Mouse (Mus musculus) forebrain, embryonic 10.5 days (tissue): ENCODE data around the gene Cacna2d2. TPM values are rescaled to one million over a fixed set of nuclear protein-coding genes. Genes with fewer than 3 reads are reported as not detected.

Experiments
- DNase-seq: peaks from one replicate; pipeline ENCODE4 v3.0.0-alpha.2; 2017; ENCODE audit warnings: low spot score; ENCODE audit errors: extremely low spot score
- H3K27ac ChIP-seq: fragments of 300-500 bp; sonication (generic); 2 replicates; pipeline ENCODE4 v1.5.1; 2016; ENCODE audit warnings: mild to moderate bottlenecking
- H3K27me3 ChIP-seq: fragments of 300-500 bp; sonication (generic); 2 replicates; pipeline ENCODE4 v1.6.1; 2016; ENCODE audit warnings: mild to moderate bottlenecking; ENCODE audit not compliant: poor library complexity, severe bottlenecking
- H3K36me3 ChIP-seq: fragments of 300-500 bp; sonication (generic); replicated peaks from 2 replicates; pipeline ENCODE4 v1.6.1; 2016; ENCODE audit warnings: mild to moderate bottlenecking, moderate library complexity
- H3K4me1 ChIP-seq: fragments of 300-500 bp; sonication (generic); 2 replicates; pipeline ENCODE4 v1.6.1; 2016
- H3K4me3 ChIP-seq: fragments of 300-500 bp; sonication (generic); 2 replicates; pipeline ENCODE4 v1.5.1; 2016; ENCODE audit warnings: mild to moderate bottlenecking, moderate library complexity
- H3K9me3 ChIP-seq: fragments of 300-500 bp; sonication (generic); 2 replicates; pipeline ENCODE4 v1.6.1; 2016; ENCODE audit warnings: mild to moderate bottlenecking, moderate library complexity
- WGBS: fragments of 180-500 bp; shearing (Covaris S2); methylation state at CpG from one replicate; pipeline ENCODE4 v1.1.7; 2016; 5-methylcytosine and 5-hydroxymethylcytosine counted together
- polyA plus RNA-seq: library from polyadenylated mRNA; unstranded; fragments of >200 nt; fragmentation: Nextera tagmentation; extraction: Ambion mirVana; gene quantifications from 2 replicates; pipeline ENCODE4 v1.2.1, GENCODE M21; 2016

Gene Cacna2d2
- polyA plus RNA-seq, 1 experiment from 2014 or later: 1.2 TPM

GRCm38 (mm10) chr9:107377961-107378512 lies 21.4 kb upstream of the Cacna2d2 start:
- Histone ChIP-seq H3K27me3 (peaks cover 99% of the 10 kb centered on the region), H3K27ac (peak overlapping the region; percentile 54), H3K9me3 (no peaks in the 10 kb centered on the region), H3K36me3 (no peaks in the 10 kb centered on the region), H3K4me3 (peak overlapping the region; percentile 57), H3K4me1 (peaks cover 33% of the 10 kb centered on the region)
- WGBS: under 1% methylated on average over 35 of the region's 35 CpGs
- peak; percentile 55 for DNase-seq

GRCm38 (mm10) chr9:107381723-107382122 lies 17.7 kb upstream of the Cacna2d2 start:
- Histone ChIP-seq H3K27ac (no peak overlapping the region), H3K36me3 (no peaks in the 10 kb centered on the region), H3K4me1 (peaks cover 17% of the 10 kb centered on the region), H3K27me3 (peaks cover 99% of the 10 kb centered on the region), H3K4me3 (no peak overlapping the region), H3K9me3 (no peaks in the 10 kb centered on the region)
- peak; percentile 47 for DNase-seq
- WGBS: 6% methylated on average over 8 of the region's 8 CpGs

GRCm38 (mm10) chr9:107384396-107384795 lies 15.0 kb upstream of the Cacna2d2 start:
- Histone ChIP-seq H3K27ac (no peak overlapping the region), H3K4me1 (peaks cover 9% of the 10 kb centered on the region), H3K4me3 (no peak overlapping the region), H3K27me3 (peaks cover 92% of the 10 kb centered on the region), H3K36me3 (no peaks in the 10 kb centered on the region), H3K9me3 (no peaks in the 10 kb centered on the region)
- 29% methylated on average over 3 of the region's 3 CpGs for WGBS
- no peak for DNase-seq

GRCm38 (mm10) chr9:107386722-107387121 lies 12.7 kb upstream of the Cacna2d2 start:
- DNase-seq: no peak
- Histone ChIP-seq H3K36me3 (no peaks in the 10 kb centered on the region), H3K4me3 (no peak overlapping the region), H3K9me3 (no peaks in the 10 kb centered on the region), H3K4me1 (peaks cover 21% of the 10 kb centered on the region), H3K27ac (no peak overlapping the region), H3K27me3 (peaks cover 73% of the 10 kb centered on the region)
- 64% methylated on average over 3 of the region's 3 CpGs for WGBS

- Histone ChIP-seq H3K9me3 (no peaks in the 10 kb centered on the region), H3K4me1 (peaks cover 21% of the 10 kb centered on the region), H3K4me3 (no peak overlapping the region), H3K36me3 (no peaks in the 10 kb centered on the region), H3K27ac (no peak overlapping the region), H3K27me3 (peaks cover 64% of the 10 kb centered on the region)
- no peak for DNase-seq
- 86% methylated on average over 3 of the region's 3 CpGs for WGBS
Observed at GRCm38 (mm10) chr9:107387708-107388107, 11.7 kb upstream of the Cacna2d2 start.

GRCm38 (mm10) chr9:107388263-107388662 lies 11.1 kb upstream of the Cacna2d2 start:
- WGBS: 78% methylated on average over 2 of the region's 2 CpGs
- peaks cover 58% of the 10 kb centered on the region for H3K27me3 ChIP-seq

GRCm38 (mm10) chr9:107396397-107396796 lies 3.0 kb upstream of the Cacna2d2 start:
- no peak overlapping the region for H3K4me3 ChIP-seq
- no peak overlapping the region for H3K27ac ChIP-seq
- no peaks in the 10 kb centered on the region for H3K9me3 ChIP-seq
- H3K27me3 ChIP-seq: peaks cover 62% of the 10 kb centered on the region
- no peak for DNase-seq
- no peaks in the 10 kb centered on the region for H3K36me3 ChIP-seq
- peaks cover 26% of the 10 kb centered on the region for H3K4me1 ChIP-seq
- WGBS: 39% methylated on average over 4 of the region's 4 CpGs

More at GRCm38 (mm10) chr9:107388263-107388662, 11.1 kb upstream of the Cacna2d2 start:
- Histone ChIP-seq H3K27ac (no peak overlapping the region), H3K4me3 (no peak overlapping the region), H3K4me1 (peaks cover 21% of the 10 kb centered on the region), H3K36me3 (no peaks in the 10 kb centered on the region), H3K9me3 (no peaks in the 10 kb centered on the region)
- no peak for DNase-seq

GRCm38 (mm10) chr9:107398968-107399367 lies 444 bp upstream of the Cacna2d2 start:
- DNase-seq: peak; percentile 24
- WGBS: 22% methylated on average over 11 of the region's 11 CpGs
- H3K27ac ChIP-seq: peak overlapping the region; percentile 89
- H3K9me3 ChIP-seq: no peaks in the 10 kb centered on the region
- H3K4me3 ChIP-seq: peak overlapping the region; percentile 87
- no peaks in the 10 kb centered on the region for H3K36me3 ChIP-seq
- H3K27me3 ChIP-seq: peaks cover 86% of the 10 kb centered on the region
- peaks cover 37% of the 10 kb centered on the region for H3K4me1 ChIP-seq

- Histone ChIP-seq H3K27me3 (peaks cover 91% of the 10 kb centered on the region), H3K4me3 (peak overlapping the region; percentile 87), H3K4me1 (peaks cover 39% of the 10 kb centered on the region), H3K9me3 (no peaks in the 10 kb centered on the region), H3K27ac (peak overlapping the region; percentile 89), H3K36me3 (no peaks in the 10 kb centered on the region)
- DNase-seq: peak; percentile 54
- under 1% methylated on average over 44 of the region's 45 CpGs for WGBS
Observed at GRCm38 (mm10) chr9:107400060-107400511, 674 bp downstream of the Cacna2d2 start.

- no peaks in the 10 kb centered on the region for H3K9me3 ChIP-seq
- peak overlapping the region; percentile 89 for H3K27ac ChIP-seq
- no peak for DNase-seq
- 26% methylated on average over 13 of the region's 13 CpGs for WGBS
- peaks cover 87% of the 10 kb centered on the region for H3K27me3 ChIP-seq
- H3K36me3 ChIP-seq: no peaks in the 10 kb centered on the region
- H3K4me3 ChIP-seq: peak overlapping the region; percentile 87
- peaks cover 39% of the 10 kb centered on the region for H3K4me1 ChIP-seq
Observed at GRCm38 (mm10) chr9:107400666-107401285, 1.4 kb downstream of the Cacna2d2 start.

GRCm38 (mm10) chr9:107403116-107403515 lies 3.7 kb downstream of the Cacna2d2 start:
- Histone ChIP-seq H3K27me3 (peaks cover 64% of the 10 kb centered on the region), H3K27ac (no peak overlapping the region), H3K4me1 (peaks cover 52% of the 10 kb centered on the region), H3K9me3 (no peaks in the 10 kb centered on the region), H3K36me3 (no peaks in the 10 kb centered on the region), H3K4me3 (no peak overlapping the region)
- WGBS: 73% methylated on average over 7 of the region's 7 CpGs
- no peak for DNase-seq

GRCm38 (mm10) chr9:107409449-107409848 lies 10.0 kb downstream of the Cacna2d2 start:
- Histone ChIP-seq H3K27me3 (0 out of 2 replicates have a peak, but pooled peaks cover 7% of the 10 kb centered on the region), H3K36me3 (no peaks in the 10 kb centered on the region), H3K9me3 (no peaks in the 10 kb centered on the region), H3K4me3 (no peak overlapping the region), H3K4me1 (peaks cover 20% of the 10 kb centered on the region), H3K27ac (no peak overlapping the region)
- no peak for DNase-seq
- WGBS: 81% methylated on average over 4 of the region's 4 CpGs

GRCm38 (mm10) chr9:107417106-107417505 lies 17.7 kb downstream of the Cacna2d2 start:
- Histone ChIP-seq H3K36me3 (no peaks in the 10 kb centered on the region), H3K27ac (no peak overlapping the region), H3K4me1 (peaks cover 16% of the 10 kb centered on the region; the same call in 1 of the 2 replicates), H3K4me3 (no peak overlapping the region), H3K27me3 (peaks cover 10% of the 10 kb centered on the region; the same call in 1 of the 2 replicates), H3K9me3 (no peaks in the 10 kb centered on the region)
- WGBS: 77% methylated on average over 6 of the region's 6 CpGs
- no peak for DNase-seq
